Mouse (Mus musculus): ENCODE data around the gene Ugt2b5. TPM values are rescaled to one million over a fixed set of nuclear protein-coding genes. Genes with fewer than 3 reads are reported as not detected.

The Ugt2b5 gene
- polyA plus RNA-seq, 1 experiment from 2014 or later = not detected

Other genes starting within 250 kb of the Ugt2b5 start
- gene Ugt2b34, start 233.4 kb downstream of the Ugt2b5 start, polyA plus RNA-seq (2016; fragmentation: Nextera tagmentation; extraction: Ambion mirVana) = not detected in 2 replicates
- not detected in 2 replicates for gene Ugt2b1, start 213.8 kb downstream of the Ugt2b5 start, polyA plus RNA-seq (2016; fragmentation: Nextera tagmentation; extraction: Ambion mirVana)
- gene Ugt2b35, start 139.5 kb downstream of the Ugt2b5 start, polyA plus RNA-seq (2016; fragmentation: Nextera tagmentation; extraction: Ambion mirVana) = not detected in 2 replicates
- gene Ugt2b36, start 47.8 kb downstream of the Ugt2b5 start, polyA plus RNA-seq (2016; fragmentation: Nextera tagmentation; extraction: Ambion mirVana) = not detected in 2 replicates
- not detected in 2 replicates for gene Ugt2b37, start 114.5 kb upstream of the Ugt2b5 start, polyA plus RNA-seq (2016; fragmentation: Nextera tagmentation; extraction: Ambion mirVana)
- gene Ugt2a3, start 196.9 kb upstream of the Ugt2b5 start, polyA plus RNA-seq (2016; fragmentation: Nextera tagmentation; extraction: Ambion mirVana) = not detected in 2 replicates

Data from forebrain, embryonic 12.5 days (tissue).